Mouse (Mus musculus) ZHBTc4 (cell line): Measurements from ENCODE around the gene Plekhg6.

Experiments used
- DNase-seq: peaks from one replicate; pipeline ENCODE4 v3.0.0-alpha.2; 2011; ENCODE audit warnings: low read depth, low spot score

Plekhg6 gene

DNA sequence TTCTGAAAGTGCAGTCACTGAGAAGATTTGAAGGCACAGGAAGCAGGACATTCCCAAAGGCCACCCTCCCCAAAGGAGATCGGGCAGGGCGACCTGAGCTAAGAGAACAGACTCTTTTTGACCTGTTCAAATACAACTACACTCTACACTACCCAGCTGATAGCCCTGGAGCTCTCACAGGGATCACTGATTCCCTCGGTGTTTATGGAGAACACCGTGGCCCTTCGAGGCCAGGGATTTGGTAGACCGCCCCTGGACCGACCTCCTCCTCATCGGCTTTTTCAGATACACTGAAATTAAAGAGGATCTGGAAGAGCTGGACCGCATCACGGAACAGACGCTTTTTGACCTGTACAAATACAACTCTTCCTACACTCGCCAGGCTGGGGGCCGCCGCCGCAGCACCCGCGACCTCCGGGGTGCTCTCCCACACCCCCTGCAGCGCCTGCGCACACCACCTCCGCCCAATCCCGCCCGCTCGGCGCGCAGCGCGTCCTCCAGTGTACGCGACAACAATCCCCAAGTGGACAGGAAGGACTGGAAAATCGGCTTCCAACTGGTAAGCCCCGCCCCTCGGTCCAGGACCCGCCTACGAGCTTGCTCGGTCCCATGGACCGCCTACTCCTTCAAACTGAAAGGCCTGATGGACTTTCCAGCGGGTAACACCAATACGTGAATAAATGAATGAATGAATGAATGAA is 49.8 kb downstream of the Plekhg6 start:
- DNase-seq: peak; percentile 80

GRCm38 (mm10) chr6:125328243-125328642 is 52.4 kb downstream of the Plekhg6 start:
- DNase-seq: peak; percentile 60

- DNase-seq: no peak
These were observed 55.3 kb downstream of the Plekhg6 start for GRCm38 (mm10) chr6:125325337-125325736.

- DNase-seq: no peak
These were observed 57.0 kb downstream of the Plekhg6 start for GRCm38 (mm10) chr6:125323547-125323946.

DNA sequence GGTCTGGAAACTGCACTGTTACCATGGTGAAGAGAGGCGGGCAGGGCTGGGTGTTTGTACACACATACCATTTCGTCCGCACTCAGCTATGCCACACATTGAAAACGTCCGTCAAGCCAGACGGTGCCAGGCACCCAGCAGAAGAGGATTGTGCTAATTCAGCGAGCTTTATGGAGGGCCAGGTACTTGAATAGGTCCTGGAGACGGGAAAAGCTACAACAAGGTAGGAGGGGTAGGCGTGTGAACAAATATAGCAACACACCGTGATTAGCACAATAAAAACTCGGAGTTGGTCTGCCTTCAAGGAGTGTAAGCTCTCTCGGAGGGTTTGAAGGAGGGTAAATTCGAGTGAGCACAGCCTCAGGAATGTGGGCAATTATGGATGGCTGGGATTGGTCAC is 57.8 kb downstream of the Plekhg6 start:
- no peak for DNase-seq

GRCm38 (mm10) chr6:125321114-125321855 is 59.3 kb downstream of the Plekhg6 start:
- no peak for DNase-seq

DNA sequence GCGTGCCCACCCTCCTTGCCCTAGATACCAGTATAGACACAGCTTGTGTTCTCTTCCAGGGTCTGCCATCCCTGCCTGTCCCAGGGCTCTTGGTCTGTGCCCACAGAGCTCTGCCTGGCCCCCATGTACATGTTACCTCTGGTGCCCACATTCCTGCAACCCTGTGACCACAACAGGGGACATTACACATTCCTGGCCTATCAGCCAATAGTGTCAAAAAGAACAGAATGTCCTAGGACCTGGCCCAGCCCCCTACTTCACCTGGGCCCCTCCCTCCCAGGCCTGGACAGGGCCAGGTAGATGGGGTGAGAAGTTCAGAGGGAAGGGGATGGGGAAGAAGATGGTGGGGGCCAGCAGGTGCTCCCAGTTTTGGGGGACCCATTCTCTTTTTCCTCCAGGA is 60.3 kb downstream of the Plekhg6 start, which contains the start of gene Scnn1a:
TSS of gene Scnn1a (plus strand) at position 337 of the 400 bp plus-strand sequence.
- no peak for DNase-seq

- DNase-seq: no peak
These were observed 60.7 kb downstream of the Plekhg6 start for GRCm38 (mm10) chr6:125319919-125320296.

- no peak for DNase-seq
These were observed 61.3 kb downstream of the Plekhg6 start for GRCm38 (mm10) chr6:125318981-125319918.

GRCm38 (mm10) chr6:125317077-125317476 is 63.5 kb downstream of the Plekhg6 start:
- DNase-seq: no peak

GRCm38 (mm10) chr6:125314746-125315145 is 65.8 kb downstream of the Plekhg6 start:
- no peak for DNase-seq

DNA sequence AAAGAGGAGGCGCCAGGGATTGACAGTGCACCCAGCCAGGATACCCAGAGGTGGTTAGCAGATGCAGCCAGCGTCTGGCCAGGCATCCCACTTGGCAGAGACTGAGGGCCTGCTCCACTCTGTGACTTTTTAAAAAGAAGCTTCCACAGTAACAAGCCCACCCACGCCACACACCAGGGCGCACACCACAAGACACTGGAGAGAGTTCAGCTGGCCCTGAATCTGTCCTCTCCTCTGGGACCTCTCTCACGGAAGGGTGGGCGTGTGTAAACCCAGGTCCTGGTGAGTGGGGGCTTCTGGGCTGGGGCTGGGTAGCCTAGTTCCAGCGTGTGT is 66.4 kb downstream of the Plekhg6 start:
- no peak for DNase-seq

DNA sequence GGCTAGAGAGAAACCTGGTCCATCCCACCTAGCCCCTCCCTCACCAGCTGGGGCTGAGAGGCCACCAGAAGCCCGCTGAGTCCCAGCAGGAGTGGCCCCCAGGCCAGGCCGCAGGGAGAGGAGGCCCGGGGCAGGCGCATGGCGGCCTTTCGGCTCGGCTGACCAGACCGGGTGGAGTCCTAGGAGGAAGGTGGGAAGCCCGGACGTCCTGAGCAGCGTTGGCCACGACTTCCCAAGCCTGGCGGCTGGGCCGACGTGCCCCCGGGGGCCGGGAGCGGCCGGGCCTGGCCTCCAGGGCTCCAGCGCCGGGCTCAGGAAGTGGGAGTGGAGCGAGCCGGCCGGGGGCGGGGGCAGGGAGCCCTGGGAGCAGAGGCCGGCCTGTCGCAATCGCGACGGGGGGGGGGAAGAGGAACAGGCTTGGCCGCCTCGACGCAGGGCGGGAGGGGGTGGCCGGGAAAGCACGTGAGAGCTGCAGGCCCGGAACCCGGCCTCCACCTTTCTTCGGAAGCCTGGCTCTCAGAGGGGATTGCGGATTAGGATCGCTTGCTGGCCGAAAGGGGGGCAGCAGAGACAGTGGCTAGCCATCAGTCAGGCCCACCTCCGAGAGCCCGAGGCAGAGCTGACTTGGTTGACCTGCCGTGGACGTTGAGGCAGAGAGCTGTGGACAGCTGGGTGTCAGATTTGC is 66.9 kb downstream of the Plekhg6 start, which contains the start of gene Ltbr:
TSS of gene Ltbr (minus strand) at position 340 of the 685 bp plus-strand sequence.
- DNase-seq: peak; percentile 80
